Mouse (Mus musculus) embryonic facial prominence, embryonic 12.5 days (tissue): ENCODE measurements at regions not wholly inside any gene's neighbourhood (a gene's known extent, or its start where the extent isn't known, plus 50 kb on each side); places are given as distances from the start of the nearest gene placed in this dataset.

Experiments
- ATAC-seq: fragments of 200-750 bp; cut with Nextera tagmentation; 2 replicates; pipeline ENCODE4 v1.8.0; 2017; ENCODE audit not compliant: insufficient number of reproducible peaks, insufficient read depth, low FRiP score, low TSS enrichment
- H3K27ac ChIP-seq: fragments of 300-500 bp; sonication (generic); 2 replicates; pipeline ENCODE4 v1.5.1; 2016; ENCODE audit warnings: mild to moderate bottlenecking
- H3K27me3 ChIP-seq: fragments of 300-500 bp; sonication (generic); 2 replicates; pipeline ENCODE4 v1.6.1; 2016; ENCODE audit warnings: mild to moderate bottlenecking, moderate library complexity
- H3K36me3 ChIP-seq: fragments of 300-500 bp; sonication (generic); 2 replicates; pipeline ENCODE4 v1.6.1; 2016; ENCODE audit warnings: mild to moderate bottlenecking
- H3K4me1 ChIP-seq: fragments of 300-500 bp; sonication (generic); 2 replicates; pipeline ENCODE4 v1.6.1; 2016
- H3K4me2 ChIP-seq: fragments of 300-500 bp; sonication (generic); replicated peaks from 2 replicates; pipeline ENCODE4 v1.6.1; 2016; ENCODE audit warnings: mild to moderate bottlenecking, moderate library complexity
- H3K4me3 ChIP-seq: fragments of 300-500 bp; sonication (generic); 2 replicates; pipeline ENCODE4 v1.5.1; 2016; ENCODE audit warnings: mild to moderate bottlenecking
- H3K9ac ChIP-seq: fragments of 300-500 bp; sonication (generic); 2 replicates; pipeline ENCODE4 v1.6.1; 2016; ENCODE audit warnings: mild to moderate bottlenecking, moderate library complexity
- H3K9me3 ChIP-seq: fragments of 300-500 bp; sonication (generic); 2 replicates; pipeline ENCODE4 v1.6.1; 2016; ENCODE audit warnings: mild to moderate bottlenecking, moderate library complexity
- WGBS: fragments of 180-500 bp; shearing (Covaris S2); methylation state at CpG from one replicate; pipeline ENCODE4 v1.1.7; 2016; 5-methylcytosine and 5-hydroxymethylcytosine counted together

DNA sequence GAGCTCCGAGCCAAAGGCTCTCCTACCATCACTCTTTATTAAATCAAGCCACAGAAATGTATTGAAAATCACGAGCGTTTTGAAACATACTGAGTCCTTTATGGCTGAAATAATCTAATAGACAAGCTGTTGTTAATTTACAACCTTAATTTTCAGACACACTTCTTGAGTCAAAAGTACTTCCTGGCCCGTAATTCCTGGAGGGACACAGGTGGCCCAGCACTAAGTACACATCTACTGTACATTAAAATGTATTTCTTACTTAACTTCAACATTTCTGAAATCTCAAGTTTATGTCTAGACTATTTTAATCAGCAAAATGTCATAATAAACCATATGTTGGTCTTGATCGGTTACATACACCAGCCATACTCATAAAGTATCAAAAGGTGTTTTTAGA, 2163.3 kb upstream of the Gm7489 start:
- no peak overlapping the region for H3K4me3 ChIP-seq
- 45% methylated on average over 5 of the region's 5 CpGs for WGBS
- H3K36me3 ChIP-seq, result no peaks in the 10 kb centered on the region
- no peak overlapping the region for H3K4me2 ChIP-seq
- no peaks in the 10 kb centered on the region for H3K9me3 ChIP-seq
- H3K4me1 ChIP-seq, result peaks cover 10% of the 10 kb centered on the region; the same call in 1 of the 2 replicates
- H3K27ac ChIP-seq, result no peak overlapping the region
- H3K9ac ChIP-seq, result no peak overlapping the region
- no peak for ATAC-seq
- no peaks in the 10 kb centered on the region for H3K27me3 ChIP-seq

DNA sequence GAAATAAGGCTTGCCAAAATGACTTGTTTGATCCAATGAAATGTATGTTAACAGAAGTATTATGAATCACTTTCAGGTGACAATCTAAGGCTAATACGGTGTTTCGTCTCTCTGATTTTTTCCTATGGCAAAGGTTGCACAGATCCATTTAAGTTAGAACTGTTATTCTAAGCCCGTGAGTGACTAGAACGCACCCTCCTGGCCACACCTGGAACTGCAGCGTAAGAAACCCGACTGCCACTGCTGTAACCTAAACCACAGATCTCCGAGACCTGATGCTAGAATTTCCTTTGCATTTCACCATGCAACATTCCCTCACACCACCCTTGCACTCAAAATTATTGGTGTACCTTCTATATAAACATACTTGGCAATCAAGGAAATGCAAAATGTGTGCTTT, 2160.6 kb upstream of the Gm7489 start:
- 76% methylated on average over 7 of the region's 7 CpGs for WGBS
- no peak overlapping the region for H3K4me3 ChIP-seq
- no peak overlapping the region for H3K4me2 ChIP-seq
- H3K36me3 ChIP-seq, result no peaks in the 10 kb centered on the region
- no peak for ATAC-seq
- no peak overlapping the region for H3K27ac ChIP-seq
- H3K4me1 ChIP-seq, result peaks cover 10% of the 10 kb centered on the region; the same call in 1 of the 2 replicates
- H3K9me3 ChIP-seq, result no peaks in the 10 kb centered on the region
- H3K9ac ChIP-seq, result no peak overlapping the region
- no peaks in the 10 kb centered on the region for H3K27me3 ChIP-seq

DNA sequence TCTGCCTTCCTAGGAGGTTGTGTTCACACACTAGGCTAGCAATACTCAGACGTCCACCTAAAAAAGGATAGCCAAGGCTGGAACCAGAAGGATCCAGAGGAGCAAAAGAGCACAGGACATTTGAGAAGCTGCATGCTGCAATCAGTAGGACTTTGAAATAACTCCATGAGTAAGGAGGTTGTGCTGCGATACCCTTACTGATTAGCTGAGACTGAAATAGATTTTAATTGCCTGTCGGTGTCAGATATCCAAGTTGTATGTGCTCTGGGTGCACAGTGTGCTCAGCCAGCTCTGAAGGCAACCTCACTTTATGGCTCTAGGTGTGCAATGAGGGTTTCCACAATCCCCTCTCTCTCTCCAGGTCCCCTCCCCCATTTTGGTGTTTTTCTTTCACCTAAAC, 2159.2 kb upstream of the Gm7489 start:
- Histone ChIP-seq H3K9ac (no peak overlapping the region), H3K36me3 (no peaks in the 10 kb centered on the region), H3K4me2 (no peak overlapping the region), H3K9me3 (no peaks in the 10 kb centered on the region), H3K4me3 (no peak overlapping the region), H3K27ac (no peak overlapping the region), H3K4me1 (peaks cover 10% of the 10 kb centered on the region; the same call in 1 of the 2 replicates), H3K27me3 (no peaks in the 10 kb centered on the region)
- ATAC-seq, result no peak
- 63% methylated on average over 3 of the region's 3 CpGs for WGBS

DNA sequence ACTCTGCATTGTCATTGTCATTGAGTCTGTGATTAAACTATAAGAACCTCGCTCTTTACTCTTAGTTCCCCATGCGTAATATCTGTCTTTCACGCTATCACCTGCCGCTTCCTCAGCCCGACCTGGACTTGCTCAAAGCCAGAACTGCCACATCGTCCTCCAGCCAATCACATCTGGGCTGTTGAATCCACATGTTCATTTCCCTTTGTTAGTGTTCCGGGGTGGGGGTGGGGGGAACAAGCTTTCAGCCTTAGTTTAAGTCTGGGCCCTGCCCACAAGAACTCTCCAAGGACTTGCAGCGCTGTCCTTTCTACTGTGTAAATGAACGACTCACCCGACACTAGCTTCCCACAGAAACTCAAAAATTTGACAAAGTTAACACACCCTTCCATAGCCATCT, 2154.6 kb upstream of the Gm7489 start:
- Histone ChIP-seq H3K27ac (no peak overlapping the region), H3K4me2 (no peak overlapping the region), H3K9me3 (no peaks in the 10 kb centered on the region), H3K4me1 (no peaks in the 10 kb centered on the region), H3K27me3 (no peaks in the 10 kb centered on the region), H3K4me3 (no peak overlapping the region), H3K9ac (no peak overlapping the region), H3K36me3 (no peaks in the 10 kb centered on the region)
- 81% methylated on average over 10 of the region's 10 CpGs for WGBS
- ATAC-seq, result no peak

- Histone ChIP-seq H3K36me3 (no peaks in the 10 kb centered on the region), H3K4me2 (no peak overlapping the region), H3K27ac (no peak overlapping the region), H3K4me1 (no peaks in the 10 kb centered on the region), H3K9ac (no peak overlapping the region), H3K27me3 (no peaks in the 10 kb centered on the region), H3K4me3 (no peak overlapping the region), H3K9me3 (no peaks in the 10 kb centered on the region)
- no peak for ATAC-seq
- 57% methylated on average over 12 of the region's 12 CpGs for WGBS
Measured at GRCm38 (mm10) chr15:51730805-51731412, 2153.8 kb upstream of the Gm7489 start.

DNA sequence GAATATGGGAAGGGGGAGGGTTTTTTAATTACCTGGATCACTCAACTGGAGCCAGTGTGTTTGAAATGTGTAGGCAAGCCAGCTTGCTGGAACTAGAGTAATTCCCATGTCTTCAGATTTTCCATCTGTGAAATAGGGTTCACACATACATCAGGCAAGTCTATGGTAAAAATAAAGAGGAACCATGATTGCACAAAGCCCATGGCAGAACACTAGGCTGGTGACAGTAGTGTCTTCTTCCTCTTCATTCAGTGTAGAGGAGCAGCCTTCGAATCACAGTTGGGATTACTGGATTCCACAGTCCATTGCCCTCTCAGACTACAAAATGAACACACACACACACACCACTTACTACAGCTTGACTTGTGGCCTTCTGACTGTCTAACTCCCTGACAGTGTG, 2150.5 kb upstream of the Gm7489 start:
- Histone ChIP-seq H3K9ac (no peak overlapping the region), H3K4me2 (no peak overlapping the region), H3K36me3 (no peaks in the 10 kb centered on the region), H3K9me3 (no peaks in the 10 kb centered on the region), H3K4me1 (no peaks in the 10 kb centered on the region), H3K27ac (no peak overlapping the region), H3K27me3 (no peaks in the 10 kb centered on the region), H3K4me3 (no peak overlapping the region)
- no peak for ATAC-seq
- 78% methylated on average over 1 of the region's 1 CpGs for WGBS
